Mouse (Mus musculus) activated CD4-positive, CD25-positive, alpha-beta regulatory T cell (primary cell): ENCODE results near the gene Gm5592. TPM values are rescaled to one million over a fixed set of nuclear protein-coding genes. Genes with fewer than 3 reads are reported as not detected.

Experiments used
- polyA plus RNA-seq, 2 experiments: library from polyadenylated mRNA; unstranded; fragments of 100-300 nt; shearing (Covaris generic); gene quantifications; one replicate each; pipeline ENCODE4 v1.2.1; 2017

The Gm5592 gene
- under 1 TPM in 1 of 2 experiments, not detected in 1; 0.18 TPM for polyA plus RNA-seq

GRCm38 (mm10) chr7:41153541-41153940 lies at the start of gene Gm5592:
Gene Gm5592 (plus strand): TSS chr7:41153841.

Other genes with a start within 250 kb of the Gm5592 start
- not detected for gene 4930433I11Rik, start 166.3 kb upstream of the Gm5592 start, polyA plus RNA-seq
- gene Gm4884, start 121.1 kb upstream of the Gm5592 start, polyA plus RNA-seq, result not detected
- 10 to 100 TPM; 34.5 to 35.6 TPM for gene AI987944, start 239.5 kb downstream of the Gm5592 start, polyA plus RNA-seq